Mouse (Mus musculus): Measurements from ENCODE around the gene St6galnac3.

- no peak for TF ChIP-seq KAT2A (IDR thresholded peaks at IDR 0.05; ENCODE audit: insufficient replicate concordance, low read length)
- TF ChIP-seq RCOR1 (conservative IDR thresholded peaks at IDR 0.05; ENCODE audit: low read depth, low read length), result no peak
- TF ChIP-seq MAX (IDR thresholded peaks at IDR 0.05; ENCODE audit: low read length), result no peak
- TF ChIP-seq CHD1 (IDR thresholded peaks at IDR 0.05; ENCODE audit: low read depth, low read length), result no peak
- TF ChIP-seq POLR2A (IDR thresholded peaks at IDR 0.05; ENCODE audit: low read depth, low read length), result no peak
These were observed 98.7 kb downstream of the St6galnac3 start for GRCm38 (mm10) chr3:153626237-153626636.

Data from CH12.LX (cell line).